Mouse (Mus musculus) hindbrain, embryonic 14.5 days (tissue): ENCODE results near the gene Znrf3. TPM values are rescaled to one million over a fixed set of nuclear protein-coding genes. Genes with fewer than 3 reads are reported as not detected.
"Not testable (repeated sequence)": the region's sequence is repeated elsewhere in the genome, so short reads cannot be mapped to it uniquely, and the experiment has no call there.

ENCODE experiments used
- ATAC-seq: fragments of 200-750 bp; cut with Nextera tagmentation; 2 replicates; pipeline ENCODE4 v1.8.0; 2017; ENCODE audit warnings: moderate number of reproducible peaks, mild to moderate bottlenecking, moderate TSS enrichment, moderate library complexity; ENCODE audit not compliant: low FRiP score
- DNase-seq: peaks from one replicate; pipeline ENCODE4 v3.0.0-alpha.2; 2015; ENCODE audit warnings: low spot score
- H3K27ac ChIP-seq: fragments of 300-500 bp; sonication (generic); 2 replicates; pipeline ENCODE4 v1.5.1; 2014; ENCODE audit warnings: mild to moderate bottlenecking, moderate library complexity
- H3K27me3 ChIP-seq: fragments of 300-500 bp; sonication (generic); 2 replicates; pipeline ENCODE4 v1.6.1; 2014; ENCODE audit warnings: mild to moderate bottlenecking, low read length, mixed read lengths; ENCODE audit not compliant: control insufficient read depth, insufficient read depth
- H3K36me3 ChIP-seq: fragments of 300-500 bp; sonication (generic); replicated peaks from 2 replicates; pipeline ENCODE4 v1.6.1; 2014; ENCODE audit not compliant: control insufficient read depth, insufficient read depth
- H3K4me1 ChIP-seq: fragments of 300-500 bp; sonication (generic); replicated peaks from 2 replicates; pipeline ENCODE4 v1.6.1; 2014; ENCODE audit warnings: antibody characterized with exemption, low read length, mixed read lengths; ENCODE audit not compliant: control insufficient read depth, insufficient read depth
- H3K4me2 ChIP-seq: fragments of 300-500 bp; sonication (generic); replicated peaks from 2 replicates; pipeline ENCODE4 v1.6.1; 2014; ENCODE audit warnings: mild to moderate bottlenecking, moderate library complexity
- H3K4me3 ChIP-seq: fragments of 300-500 bp; sonication (generic); replicated peaks from 2 replicates; pipeline ENCODE4 v1.5.1; 2014; ENCODE audit warnings: mild to moderate bottlenecking, low read length
- H3K9ac ChIP-seq: fragments of 300-500 bp; sonication (generic); 2 replicates; pipeline ENCODE4 v1.6.1; 2014
- H3K9me3 ChIP-seq: fragments of 300-500 bp; sonication (generic); 2 replicates; pipeline ENCODE4 v1.6.1; 2016; ENCODE audit warnings: low read length; ENCODE audit not compliant: control insufficient read depth
- WGBS: fragments of 180-500 bp; shearing (Covaris S2); extraction: QIAGEN DNeasy Blood & Tissue Kit; methylation state at CpG from one replicate; pipeline ENCODE4 v1.1.7; 2014; 5-methylcytosine and 5-hydroxymethylcytosine counted together
- polyA plus RNA-seq: library from polyadenylated mRNA; unstranded; fragments of >200 nt; fragmentation: Nextera tagmentation; extraction: Ambion mirVana; gene quantifications from 2 replicates; pipeline ENCODE4 v1.2.1, GENCODE M21; 2014

The Znrf3 gene
- 7.5 and 7.6 TPM in 2 replicates for polyA plus RNA-seq

DNA sequence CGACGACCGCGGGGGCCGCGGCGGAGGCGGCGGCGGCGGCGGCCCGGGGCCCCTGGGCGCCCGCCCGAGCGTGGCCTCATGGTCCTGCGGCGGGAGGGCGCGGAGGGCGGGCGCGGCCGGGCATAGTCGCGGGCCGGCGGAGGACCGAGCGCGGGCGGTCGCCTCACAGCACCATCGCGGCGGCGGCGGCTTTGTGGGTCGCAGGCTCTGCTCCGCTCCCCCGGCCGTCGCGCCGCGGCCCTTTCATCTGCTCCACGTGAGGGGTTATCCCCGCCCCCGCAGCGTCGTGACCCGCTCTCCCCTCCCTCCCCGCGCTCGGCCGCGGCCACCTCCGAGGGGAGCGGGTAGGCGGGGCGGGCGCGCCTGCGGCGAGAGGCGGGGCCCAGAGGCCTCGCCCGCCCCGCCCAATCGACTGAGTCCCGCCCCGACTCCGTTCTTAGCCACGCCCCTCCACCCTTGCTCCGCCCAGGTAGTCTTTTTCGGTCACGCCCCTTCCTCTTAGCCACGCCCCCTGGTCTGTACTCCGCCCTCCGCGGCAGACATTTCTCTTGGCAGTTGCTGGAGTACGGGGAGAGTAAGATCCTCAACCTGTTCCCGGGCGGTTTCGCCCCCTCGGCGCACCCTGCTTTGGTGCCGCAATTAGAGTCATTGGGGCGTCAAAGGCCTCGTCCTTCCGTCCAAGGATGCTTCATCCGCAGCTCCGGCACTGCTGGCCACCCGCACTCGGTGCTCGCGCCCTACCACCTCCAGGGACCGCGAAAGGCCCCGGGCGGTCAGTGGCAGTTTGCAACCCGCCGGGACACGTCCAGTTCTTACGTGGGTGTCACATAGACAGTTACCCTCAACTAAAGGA lies at the start of gene Znrf3:
Gene Znrf3, minus strand, starts transcription at position 249 of the 853 bp plus-strand sequence.
- Histone ChIP-seq H3K27me3 (0 out of 2 replicates have a peak, but pooled peaks cover 10% of the 10 kb centered on the region), H3K27ac (peak within 1 kb of the TSS; percentile 54), H3K4me1 (peaks cover 19% of the 10 kb centered on the region), H3K9me3 (no peaks in the 10 kb centered on the region), H3K4me3 (peak within 1 kb of the TSS; percentile 78), H3K9ac (peak within 1 kb of the TSS; percentile 73), H3K36me3 (no peaks in the 10 kb centered on the region), H3K4me2 (peak within 1 kb of the TSS; percentile 91)
- under 1% methylated on average over 75 of the region's 106 CpGs for whole genome bisulfite sequencing
- DNase-seq (peak; percentile 89), ATAC-seq (peak; percentile 89)

DNA sequence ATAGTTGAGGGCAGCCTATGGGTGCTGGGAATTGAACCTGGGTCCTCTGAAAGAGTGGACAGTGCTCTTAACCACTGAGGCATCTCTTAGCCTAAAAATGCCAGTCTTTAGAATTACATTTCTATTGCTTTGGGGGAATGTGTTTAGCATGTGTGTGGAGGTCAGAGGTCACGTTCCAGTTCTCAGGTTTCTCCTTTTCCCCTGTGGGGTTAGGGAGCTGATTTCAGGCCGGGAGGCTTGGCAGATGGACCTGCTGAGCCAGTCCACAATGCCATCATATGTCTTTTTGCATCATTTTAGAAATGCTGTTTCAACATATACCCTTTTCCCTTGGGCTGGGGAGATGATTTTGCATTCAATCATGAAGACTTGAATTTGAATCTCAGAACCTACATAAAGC lies 49.2 kb upstream of the Znrf3 start:
- Histone ChIP-seq H3K4me2 (no peak overlapping the region), H3K4me3 (no peak overlapping the region), H3K36me3 (no peaks in the 10 kb centered on the region), H3K27ac (no peak overlapping the region), H3K9ac (no peak overlapping the region), H3K4me1 (no peaks in the 10 kb centered on the region), H3K9me3 (no peaks in the 10 kb centered on the region), H3K27me3 (no peaks in the 10 kb centered on the region)
- WGBS = 48% methylated on average over 2 of the region's 2 CpGs
- DNase-seq = no peak
- ATAC-seq = no peak

DNA sequence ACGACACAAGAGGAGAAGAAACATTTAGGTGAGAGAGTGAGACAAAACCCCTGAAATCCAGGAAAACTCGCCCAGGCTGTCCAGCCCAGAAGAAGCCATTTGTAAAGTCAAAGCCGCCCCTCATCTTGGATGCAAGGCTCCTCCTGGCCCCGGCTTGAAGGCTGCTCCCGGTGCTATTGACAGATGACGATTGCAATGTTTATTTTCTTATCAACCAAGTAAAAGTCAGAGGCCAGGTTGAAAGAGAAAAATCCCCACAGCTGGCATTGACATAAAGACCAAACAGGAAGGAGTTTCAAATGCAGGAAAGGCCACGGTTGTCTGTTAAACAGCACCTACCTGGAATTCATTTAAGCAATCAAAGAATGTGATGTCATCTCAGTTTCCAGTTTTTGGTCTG lies 47.3 kb upstream of the Znrf3 start:
- Histone ChIP-seq H3K4me2 (no peak overlapping the region), H3K9me3 (no peaks in the 10 kb centered on the region), H3K36me3 (no peaks in the 10 kb centered on the region), H3K4me1 (no peaks in the 10 kb centered on the region), H3K27me3 (no peaks in the 10 kb centered on the region), H3K4me3 (no peak overlapping the region), H3K9ac (no peak overlapping the region), H3K27ac (no peak overlapping the region)
- 79% methylated on average over 7 of the region's 7 CpGs for WGBS
- ATAC-seq (no peak), DNase-seq (no peak)

- H3K4me3 ChIP-seq = no peak overlapping the region
- no peak overlapping the region for H3K4me2 ChIP-seq
- H3K27me3 ChIP-seq = no peaks in the 10 kb centered on the region
- H3K27ac ChIP-seq = no peak overlapping the region
- no peak for ATAC-seq
- H3K9ac ChIP-seq = no peak overlapping the region
- WGBS = 84% methylated on average over 10 of the region's 10 CpGs
- no peak for DNase-seq
- no peaks in the 10 kb centered on the region for H3K9me3 ChIP-seq
- no peaks in the 10 kb centered on the region for H3K4me1 ChIP-seq
- H3K36me3 ChIP-seq = no peaks in the 10 kb centered on the region
Measured at GRCm38 (mm10) chr11:5490989-5491656, 46.5 kb upstream of the Znrf3 start.

GRCm38 (mm10) chr11:5489433-5489832 lies 44.8 kb upstream of the Znrf3 start:
- 94% methylated on average over 10 of the region's 10 CpGs for WGBS

DNA sequence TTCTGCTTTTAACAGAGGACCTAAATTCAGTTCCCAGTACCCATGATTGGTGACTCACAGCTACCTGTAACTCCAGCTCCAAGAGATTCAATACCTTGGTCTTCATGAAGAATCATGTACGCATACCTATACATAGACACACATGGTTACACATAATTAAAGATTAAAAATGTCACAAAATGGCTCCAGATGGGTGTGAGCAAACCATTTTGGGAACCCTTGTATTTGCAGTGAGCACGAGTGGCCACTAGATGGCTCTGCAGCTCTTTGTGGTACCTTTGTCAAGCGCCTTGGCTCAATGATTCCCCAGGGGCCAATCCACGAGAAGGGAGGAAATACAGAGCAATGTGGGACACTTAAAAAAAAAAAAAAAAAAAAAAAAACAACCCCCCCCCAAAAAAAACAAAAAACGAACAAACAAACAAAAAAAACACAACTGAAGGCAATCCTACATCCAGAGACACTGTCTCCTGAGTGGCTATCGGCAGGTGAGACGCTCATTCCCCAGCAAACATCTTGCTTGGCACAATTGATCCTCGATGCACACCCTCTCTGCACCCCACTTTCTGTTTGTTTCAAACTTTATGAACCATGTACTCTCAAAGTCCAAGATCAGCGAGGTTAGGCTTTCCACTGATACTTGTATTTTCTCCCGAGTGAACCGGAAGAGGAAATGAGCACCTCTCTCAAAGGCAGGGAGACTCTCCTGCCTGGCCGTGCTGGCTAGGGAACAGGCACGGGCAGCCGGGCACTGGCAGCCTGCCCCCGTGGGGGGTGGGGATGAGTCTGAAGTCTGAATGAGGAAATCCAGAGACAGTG lies 40.8 kb upstream of the Znrf3 start:
- WGBS = 20% methylated on average over 15 of the region's 15 CpGs
- no peaks in the 10 kb centered on the region for H3K27me3 ChIP-seq
- H3K36me3 ChIP-seq = no peaks in the 10 kb centered on the region
- H3K27ac ChIP-seq = no peak overlapping the region
- peak overlapping the region; percentile 62 for H3K9ac ChIP-seq
- H3K4me2 ChIP-seq = peak overlapping the region; percentile 56
- ATAC-seq (peak; percentile 83), DNase-seq (peak; percentile 95)
- H3K4me1 ChIP-seq = peaks cover 4% of the 10 kb centered on the region
- H3K4me3 ChIP-seq = peak overlapping the region; percentile 29
- H3K9me3 ChIP-seq = no peaks in the 10 kb centered on the region

More at GRCm38 (mm10) chr11:5489433-5489832, 44.8 kb upstream of the Znrf3 start:
- not testable (repeated sequence) for H3K4me1 ChIP-seq, H3K9me3 ChIP-seq, DNase-seq, H3K27me3 ChIP-seq, H3K27ac ChIP-seq, H3K36me3 ChIP-seq, ATAC-seq, H3K9ac ChIP-seq, H3K4me3 ChIP-seq, H3K4me2 ChIP-seq

DNA sequence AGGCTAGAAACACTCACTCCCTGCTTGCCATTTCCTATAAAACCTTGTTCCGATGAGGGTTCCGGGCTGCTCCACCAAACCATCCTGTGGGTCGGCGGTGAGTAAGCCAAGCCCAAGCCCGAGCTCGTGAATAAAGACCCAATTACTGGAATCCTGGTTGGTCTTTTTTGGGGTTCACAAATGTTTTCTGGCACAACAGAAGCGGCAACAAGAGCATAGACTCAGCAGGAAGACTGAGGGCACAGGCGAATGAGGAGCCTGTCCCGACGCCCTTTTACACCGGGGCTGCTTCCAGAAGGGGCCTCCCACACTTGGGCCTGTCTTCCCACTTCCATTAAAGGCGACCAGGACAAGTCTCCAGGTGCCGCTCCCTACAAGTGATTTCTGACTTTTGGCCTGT lies 37.9 kb upstream of the Znrf3 start:
- WGBS = 88% methylated on average over 13 of the region's 13 CpGs
- ATAC-seq (no peak), DNase-seq (no peak)
- Histone ChIP-seq H3K9me3 (no peaks in the 10 kb centered on the region), H3K36me3 (no peaks in the 10 kb centered on the region), H3K4me2 (no peak overlapping the region), H3K27ac (no peak overlapping the region), H3K4me3 (no peak overlapping the region), H3K27me3 (no peaks in the 10 kb centered on the region), H3K9ac (no peak overlapping the region), H3K4me1 (peaks cover 4% of the 10 kb centered on the region)

DNA sequence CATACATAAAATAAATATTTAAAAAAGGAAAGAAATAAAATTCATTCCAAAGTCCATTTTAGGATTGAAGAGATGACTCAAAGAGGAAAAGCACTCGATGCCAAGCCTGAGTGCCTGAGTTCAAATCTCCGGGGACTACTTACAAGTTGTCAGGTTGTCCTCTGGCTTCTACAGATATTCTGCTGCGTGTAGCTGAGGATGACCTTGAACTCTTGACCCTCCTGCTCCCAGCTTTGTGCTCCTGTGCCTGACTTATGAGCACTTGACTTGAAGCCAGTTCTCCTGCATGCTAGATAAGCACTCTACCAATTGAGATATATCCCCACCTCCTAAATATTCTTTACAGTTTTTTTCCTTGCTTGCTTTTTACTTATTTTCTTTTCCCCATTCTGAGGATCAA lies 34.2 kb upstream of the Znrf3 start:
- Histone ChIP-seq H3K9ac (no peak overlapping the region), H3K4me3 (no peak overlapping the region), H3K4me1 (no peaks in the 10 kb centered on the region), H3K4me2 (no peak overlapping the region), H3K36me3 (no peaks in the 10 kb centered on the region), H3K27me3 (no peaks in the 10 kb centered on the region), H3K27ac (no peak overlapping the region), H3K9me3 (no peaks in the 10 kb centered on the region)
- ATAC-seq (no peak), DNase-seq (no peak)
- WGBS = 87% methylated on average over 3 of the region's 3 CpGs

GRCm38 (mm10) chr11:5478193-5478592 lies 33.5 kb upstream of the Znrf3 start:
- ATAC-seq = no peak
- Histone ChIP-seq H3K36me3 (no peaks in the 10 kb centered on the region), H3K4me3 (no peak overlapping the region), H3K9ac (no peak overlapping the region), H3K27ac (no peak overlapping the region), H3K27me3 (no peaks in the 10 kb centered on the region), H3K4me1 (no peaks in the 10 kb centered on the region), H3K4me2 (no peak overlapping the region), H3K9me3 (no peaks in the 10 kb centered on the region)
- 90% methylated on average over 7 of the region's 7 CpGs for WGBS
- DNase-seq = no peak
